Mouse (Mus musculus) monocyte, adult 2 months (primary cell): ENCODE measurements around the gene Brip1.

Experiments used
- DNase-seq, 2 experiments: peaks; one replicate each; pipeline ENCODE4 v3.0.0; 2022; ENCODE audit warnings: low spot score in 2 of 2, low read depth in 1 of 2

Brip1 gene

DNA sequence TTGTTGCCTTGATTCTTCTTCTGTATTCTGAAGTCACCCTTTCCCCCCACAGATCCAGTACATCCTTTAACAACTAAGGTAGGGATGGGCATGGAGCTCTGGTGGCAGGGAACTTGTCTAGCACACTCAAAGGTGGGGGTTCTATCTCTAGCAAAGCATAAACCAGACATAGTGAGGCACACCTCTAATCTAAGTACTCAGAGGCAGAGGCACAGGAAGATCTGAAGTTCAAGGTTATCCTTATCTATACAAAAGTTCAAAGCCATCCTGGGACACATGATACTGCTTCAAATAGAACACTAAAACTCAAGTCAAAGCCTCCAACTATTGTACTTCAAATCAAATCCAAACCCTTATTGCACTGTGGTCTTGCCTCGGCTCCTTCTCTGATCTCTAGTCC lies 85.0 kb downstream of the Brip1 start:
- DNase-seq: no peak

DNA sequence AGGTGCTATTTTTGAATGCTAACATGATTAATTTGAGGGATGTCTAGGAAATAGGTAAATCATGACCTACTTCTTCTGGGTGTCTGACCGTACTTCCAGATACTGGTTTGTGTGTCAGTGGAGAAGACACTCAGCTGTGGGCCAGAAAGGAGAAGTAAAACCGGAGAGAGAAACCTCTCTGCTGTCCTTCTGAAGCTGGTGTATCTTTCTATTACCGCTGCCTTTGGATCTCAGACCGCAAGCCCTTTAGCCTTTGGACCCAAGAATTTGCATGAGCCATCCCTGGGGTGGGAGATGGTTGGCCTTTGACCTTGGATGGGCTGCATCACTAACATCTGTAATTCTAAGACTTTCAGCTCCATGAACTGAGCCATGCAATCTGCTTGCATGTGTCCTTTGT lies 93.7 kb downstream of the Brip1 start:
- DNase-seq: no peak

DNA sequence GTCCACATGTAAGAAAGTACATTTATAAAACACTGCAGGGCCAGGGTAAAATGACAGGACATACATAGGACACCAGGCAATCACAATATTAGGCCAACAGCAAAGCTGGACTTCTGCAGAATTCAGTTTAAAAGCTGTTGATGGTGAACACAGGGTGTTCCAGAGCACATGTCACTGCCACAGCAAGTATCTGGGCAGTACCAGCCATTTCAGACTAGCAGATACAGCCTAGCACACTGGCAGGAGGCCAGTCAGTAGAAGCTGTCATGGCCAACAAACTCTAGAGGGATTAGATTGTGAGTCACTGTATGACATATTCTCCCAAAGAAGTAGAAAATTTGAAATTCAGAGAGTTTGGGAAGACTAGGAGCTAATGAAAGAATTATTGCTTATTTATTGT lies 94.4 kb downstream of the Brip1 start:
- DNase-seq: no peak

DNA sequence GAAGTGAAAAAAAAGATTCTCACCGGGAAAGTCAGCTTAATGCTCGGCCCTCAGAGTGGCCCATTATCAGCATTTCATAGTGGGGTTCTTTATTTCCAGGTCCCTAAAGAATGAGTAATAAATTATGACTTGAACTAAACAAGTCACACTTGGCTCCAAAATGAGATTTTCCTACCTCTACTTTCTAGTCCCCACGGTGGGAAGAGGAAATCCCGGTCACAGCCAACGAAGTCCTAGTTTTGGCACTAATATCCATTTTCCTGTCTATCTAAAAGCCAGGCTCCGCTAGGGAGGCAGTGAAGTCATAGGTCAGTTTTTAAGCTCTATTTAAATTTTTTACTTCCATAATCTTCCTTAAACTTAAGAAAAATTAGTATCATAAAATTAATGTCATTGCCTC lies 99.8 kb downstream of the Brip1 start:
- no peak for DNase-seq

- no peak for DNase-seq
These were observed 101.7 kb downstream of the Brip1 start for GRCm38 (mm10) chr11:86099341-86099740.

GRCm38 (mm10) chr11:86088815-86089214 lies 112.2 kb downstream of the Brip1 start:
- DNase-seq: no peak

DNA sequence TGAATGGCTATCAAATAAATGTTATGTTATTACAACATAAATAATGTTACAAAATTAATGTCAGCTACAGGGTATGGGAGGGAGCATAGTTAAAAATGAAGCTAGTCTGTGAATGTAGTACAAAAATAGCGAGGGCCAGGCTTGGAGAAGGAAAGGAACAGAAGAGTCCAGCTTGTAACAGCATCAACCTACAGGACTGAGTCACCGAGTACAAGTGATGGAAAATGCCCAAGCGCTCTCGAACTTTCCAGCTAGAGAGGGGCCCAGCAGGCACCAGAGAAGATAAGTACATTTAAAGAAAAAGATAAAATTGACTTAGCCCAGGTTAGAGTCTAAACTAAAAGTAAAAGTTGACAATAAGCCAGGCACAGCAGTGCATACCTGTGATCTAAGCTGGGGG lies 116.5 kb downstream of the Brip1 start:
- no peak for DNase-seq

- no peak for DNase-seq
These were observed 123.0 kb downstream of the Brip1 start for GRCm38 (mm10) chr11:86078025-86078424.

DNA sequence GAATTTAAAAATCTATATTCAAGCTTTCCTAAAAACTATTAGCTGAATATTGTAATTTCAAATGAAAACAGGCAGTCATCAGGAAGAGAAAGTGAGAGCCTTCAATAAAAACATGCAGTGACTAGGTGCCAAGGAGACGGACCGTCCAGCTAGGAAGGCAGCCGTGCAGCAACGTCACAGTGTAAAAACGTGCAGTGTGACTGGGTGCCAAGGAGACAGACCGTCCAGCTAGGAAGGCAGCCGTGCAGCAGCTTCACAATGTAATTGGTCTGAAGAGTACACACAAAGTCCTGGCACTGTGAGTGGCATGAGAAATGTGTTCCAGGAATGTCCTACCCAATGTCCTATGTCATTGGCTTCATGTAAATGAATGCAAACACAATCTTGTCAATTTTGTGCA lies 124.0 kb downstream of the Brip1 start:
- DNase-seq: no peak

GRCm38 (mm10) chr11:86076403-86076802 lies 124.6 kb downstream of the Brip1 start:
- no peak for DNase-seq

GRCm38 (mm10) chr11:86075371-86075770 lies 125.6 kb downstream of the Brip1 start:
- DNase-seq: no peak

- DNase-seq: no peak
These were observed 132.3 kb downstream of the Brip1 start for GRCm38 (mm10) chr11:86068651-86069050.

DNA sequence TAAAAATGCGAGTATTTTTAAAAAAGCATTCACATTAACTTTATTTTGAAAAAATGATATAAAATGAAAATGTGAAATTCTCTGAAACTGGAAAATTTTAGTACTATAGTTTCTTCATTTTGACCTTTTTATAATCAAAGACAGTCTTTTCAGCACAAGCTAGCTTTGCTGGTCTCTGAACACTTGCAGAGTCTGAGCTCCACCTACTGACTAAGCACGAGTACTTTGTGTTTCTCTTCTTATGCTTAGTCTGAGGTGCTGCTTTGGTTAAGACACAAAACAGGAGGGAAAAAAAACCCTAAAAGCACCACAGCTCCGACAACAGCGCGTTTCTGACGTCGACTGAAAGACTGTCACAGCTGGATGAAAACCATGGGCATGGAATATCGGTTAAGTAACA lies 133.8 kb downstream of the Brip1 start:
- no peak for DNase-seq

DNA sequence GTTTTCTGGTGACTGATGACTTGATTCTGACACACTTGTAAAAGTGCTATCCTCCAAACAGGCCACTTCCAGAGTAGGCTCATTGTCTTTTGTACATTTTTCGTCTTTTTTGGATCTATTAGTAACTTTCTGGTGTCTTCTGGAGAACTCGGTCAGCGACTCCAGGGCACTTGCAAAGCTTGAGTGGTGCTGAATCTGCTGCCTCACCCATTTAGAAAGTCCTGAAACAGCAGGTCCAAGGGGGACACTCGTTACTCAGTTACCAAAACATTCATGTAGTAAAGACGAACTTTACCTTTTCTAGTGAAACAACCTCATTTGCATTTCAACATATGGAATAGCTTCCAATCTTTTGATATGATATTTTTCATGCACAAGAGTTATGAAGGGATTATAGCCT lies 136.1 kb downstream of the Brip1 start:
- DNase-seq: no peak

GRCm38 (mm10) chr11:86061243-86061642 lies 139.8 kb downstream of the Brip1 start:
- no peak for DNase-seq

- DNase-seq: no peak
These were observed 141.9 kb downstream of the Brip1 start for GRCm38 (mm10) chr11:86059123-86059522.

GRCm38 (mm10) chr11:86055806-86056205 lies 145.2 kb downstream of the Brip1 start:
- no peak for DNase-seq

DNA sequence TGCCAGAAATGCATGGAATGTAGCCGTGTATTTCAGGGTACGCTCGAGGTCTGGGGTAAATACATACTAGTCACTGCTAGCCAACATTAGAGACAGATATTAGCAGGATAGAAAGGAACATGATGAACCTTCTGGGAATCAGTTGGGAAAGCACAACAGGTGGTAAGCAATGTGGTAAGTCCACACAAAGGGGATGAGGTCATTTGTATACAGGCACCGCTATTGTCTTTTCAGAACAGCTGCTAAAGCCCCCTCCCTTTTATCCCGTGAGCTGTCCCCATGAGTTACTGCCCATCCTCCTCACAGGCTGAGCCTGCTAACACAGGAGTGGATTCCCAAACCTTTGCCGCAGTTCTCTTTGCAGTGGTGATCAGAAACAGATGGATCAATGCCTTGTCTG lies 149.6 kb downstream of the Brip1 start:
- DNase-seq: no peak

DNA sequence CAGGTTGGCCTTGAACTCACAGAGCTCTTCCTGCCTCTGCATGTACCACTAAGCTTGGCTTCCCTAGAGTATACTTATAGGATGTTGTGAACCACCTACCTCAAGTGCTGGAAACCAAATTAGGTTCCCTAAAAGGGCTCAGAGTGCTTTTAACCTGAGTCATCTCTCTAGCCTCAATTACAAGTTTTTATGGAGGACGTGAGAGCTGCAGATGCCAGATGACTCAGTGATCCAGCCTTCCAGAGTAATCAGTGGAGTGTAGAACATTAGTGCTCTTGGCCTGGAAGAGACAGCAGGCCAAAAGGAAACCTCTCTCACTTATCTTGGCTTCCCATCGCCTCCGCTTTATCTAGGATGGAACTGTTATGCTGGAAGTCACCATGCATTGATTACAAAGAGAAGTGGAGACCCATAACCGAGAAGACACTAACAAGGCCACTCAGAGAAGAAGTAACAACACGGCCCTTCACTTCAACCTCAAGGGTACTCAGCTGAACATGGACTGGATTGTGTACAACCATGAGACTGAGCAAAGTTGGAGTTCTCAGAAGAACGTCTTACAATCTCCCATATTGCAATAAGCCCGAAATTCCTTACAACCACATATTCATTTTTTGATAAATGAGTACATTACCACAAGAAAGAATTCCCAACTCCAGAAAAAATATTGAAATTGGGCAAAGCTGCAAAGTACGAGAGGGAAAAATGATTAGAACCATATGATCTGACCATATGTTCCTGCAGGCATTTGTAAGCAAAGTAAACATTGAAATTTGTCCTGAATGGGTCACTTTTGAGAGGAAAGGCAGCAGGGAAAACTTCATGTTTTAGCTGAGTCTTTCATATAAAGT lies 150.3 kb downstream of the Brip1 start:
- no peak for DNase-seq

GRCm38 (mm10) chr11:86039994-86040393 lies 161.0 kb downstream of the Brip1 start:
- no peak for DNase-seq

DNA sequence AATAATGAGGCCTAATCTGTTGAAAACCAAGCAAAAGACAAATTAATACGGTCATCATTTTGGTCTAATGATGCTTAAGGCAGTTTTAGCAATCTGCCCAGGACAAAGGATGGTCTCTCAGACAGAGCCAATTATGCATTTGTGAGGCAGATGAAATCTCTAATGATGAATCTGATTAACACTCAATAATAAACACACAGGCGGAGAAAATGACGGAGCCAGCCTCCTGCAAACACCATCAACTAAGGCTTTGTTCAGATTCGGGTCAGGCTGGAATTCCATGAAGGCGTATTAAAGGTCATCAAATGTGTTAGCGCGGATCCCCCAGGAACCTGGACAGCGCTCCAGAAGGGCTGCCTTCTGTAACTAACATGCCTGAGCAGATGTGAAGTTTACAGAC lies 161.6 kb downstream of the Brip1 start:
- DNase-seq: no peak

GRCm38 (mm10) chr11:86038701-86039100 lies 162.3 kb downstream of the Brip1 start:
- DNase-seq: no peak

DNA sequence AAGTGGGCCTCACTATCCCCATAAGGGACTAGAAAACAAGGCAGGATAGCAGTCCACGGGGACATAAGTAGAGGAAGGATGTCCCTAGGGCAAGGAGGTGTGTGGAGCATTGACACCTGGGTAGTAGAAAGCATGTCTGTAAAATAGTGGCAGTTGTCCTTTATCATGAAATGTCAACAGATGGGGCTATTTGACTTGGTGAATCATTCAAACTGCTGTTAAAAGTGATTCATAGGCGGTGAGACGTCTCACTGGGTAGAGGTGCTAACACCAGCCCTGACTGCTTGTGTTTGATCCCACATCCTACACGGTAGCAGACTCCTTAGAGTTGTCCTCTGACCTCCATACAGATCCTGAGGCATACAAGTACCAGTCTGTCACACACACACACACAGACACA lies 168.1 kb downstream of the Brip1 start:
- DNase-seq: no peak
